Mouse (Mus musculus): ENCODE data around the gene Tas2r119. TPM values are rescaled to one million over a fixed set of nuclear protein-coding genes. Genes with fewer than 3 reads are reported as not detected.

Tas2r119 gene
- polyA plus RNA-seq, 1 experiment from 2014 or later, result not detected

Other genes with a start within 250 kb of the Tas2r119 start
- 21.4 and 24.2 TPM in 2 replicates for gene Sema5a, start 67.5 kb downstream of the Tas2r119 start, polyA plus RNA-seq (2014; fragmentation: Nextera tagmentation; extraction: Ambion mirVana)